Mouse (Mus musculus): Measurements from ENCODE around the gene 2010111I01Rik.

- TF ChIP-seq POLR2A (IDR thresholded peaks at IDR 0.05; ENCODE audit: insufficient read length, low read depth) (no peak), E2F4 (IDR thresholded peaks at IDR 0.05; ENCODE audit: insufficient read depth) (no peak), MYOG (IDR thresholded peaks at IDR 0.05; ENCODE audit: control insufficient read depth in 1 of 3, insufficient read depth in 1 of 3, insufficient read length in 2 of 3, low read depth in 2 of 3) (no peak), USF1 (IDR thresholded peaks at IDR 0.05; ENCODE audit: low read depth) (no peak), POLR2AphosphoS2 (IDR thresholded peaks at IDR 0.05; ENCODE audit: insufficient read length, low read depth) (no peak), MAX (IDR thresholded peaks at IDR 0.05; ENCODE audit: low read depth) (no peak), TCF12 (IDR thresholded peaks at IDR 0.05; ENCODE audit: insufficient read depth, poor library complexity, severe bottlenecking) (no peak), CEBPB (IDR thresholded peaks at IDR 0.05; ENCODE audit: insufficient read depth, poor library complexity, severe bottlenecking) (no peak)
Measured at GRCm38 (mm10) chr13:62941341-62942005, 23.2 kb upstream of the 2010111I01Rik start.
